ENCODE assay signal across 16 mouse cellular contexts in genomic region chr2:138412537-138412936, GRCm38 (mm10).
DNase-seq lines count a peak whose midpoint lies in the region; ATAC-seq lines count a peak whose summit lies in the region.
"Had no signal": no experiment of that assay in that cellular context is flagged by ENCODE, and none has a peak within 500 bp of the region (broad histone marks: within the 10 kb centered on the region; RNA-seq: fewer than 3 reads in every experiment).

No protein-coding gene starts in this region.

- no peak overlapping the region for H3K27ac ChIP-seq in heart, embryonic 12.5 days (ENCODE audit: poor library complexity, severe bottlenecking)
- peak overlapping the region; percentile 21; the same call in 1 of the 2 replicates for H3K27ac ChIP-seq in embryonic facial prominence, embryonic 10.5 days (replicated peaks)
- H3K27ac ChIP-seq: kidney, postnatal 0 days had no signal

- DNase-seq in heart, adult 11 months, result peak; percentile 27
- peak; percentile 10 for DNase-seq in R1 (ENCODE audit: low read depth, low spot score)
- DNase-seq in embryonic facial prominence, embryonic 10.5 days (ENCODE audit: low spot score), result peak; percentile 14
- DNase-seq in forelimb bud, embryonic 11.5 days (ENCODE audit: low read depth, low spot score), result peak; percentile 60
- DNase-seq in spleen, adult 12 weeks (ENCODE audit: low spot score), result no peak
- DNase-seq in cerebellum, postnatal 10 days, result no peak
- DNase-seq in left cerebral cortex, postnatal 4 days, result no peak
- DNase-seq: adrenal gland, postnatal 36 days; B cell, adult 2 months; cerebellum, adult 9-11 months; gastrocnemius, postnatal 25 days; kidney, adult 11 months; liver; thymus, postnatal 14 days had no signal

- no peak overlapping the region for H3K4me3 ChIP-seq in heart, embryonic 12.5 days
- H3K4me3 ChIP-seq in embryonic facial prominence, embryonic 10.5 days, result no peak overlapping the region

- H3K9me3 ChIP-seq in heart, embryonic 12.5 days (replicated peaks), result no peaks in the 10 kb centered on the region
- no peaks in the 10 kb centered on the region for H3K9me3 ChIP-seq in embryonic facial prominence, embryonic 10.5 days

- H3K4me1 ChIP-seq in heart, embryonic 12.5 days (replicated peaks), result no peaks in the 10 kb centered on the region
- H3K4me1 ChIP-seq in embryonic facial prominence, embryonic 10.5 days, result peaks cover 10% of the 10 kb centered on the region

- H3K27me3 ChIP-seq in heart, embryonic 12.5 days (replicated peaks), result no peaks in the 10 kb centered on the region
- no peaks in the 10 kb centered on the region for H3K27me3 ChIP-seq in embryonic facial prominence, embryonic 10.5 days (replicated peaks; ENCODE audit: low read depth, poor library complexity, severe bottlenecking)

- 45% methylated on average over 5 of the region's 5 CpGs for WGBS in heart, embryonic 12.5 days
- 43% methylated on average over 5 of the region's 5 CpGs for WGBS in embryonic facial prominence, embryonic 10.5 days

- no peak for ATAC-seq in heart, embryonic 12.5 days (ENCODE audit: insufficient number of reproducible peaks, low FRiP score)

- H3K36me3 ChIP-seq in heart, embryonic 12.5 days, result no peaks in the 10 kb centered on the region
- H3K36me3 ChIP-seq in embryonic facial prominence, embryonic 10.5 days (replicated peaks), result no peaks in the 10 kb centered on the region

- H3K4me2 ChIP-seq in heart, embryonic 12.5 days, result no peak overlapping the region

- intact Hi-C loops in left cerebral cortex, postnatal 4 days (cut with DNase I), result no loop called here

- no peak overlapping the region for H3K9ac ChIP-seq in heart, embryonic 12.5 days

Comparison
In these comparisons a context has a peak if more than half of its experiments do, and no peak if none do; other contexts are left out.
1. DNase-seq: peak in heart, adult 11 months (single experiment), R1 (single experiment), embryonic facial prominence, embryonic 10.5 days (single experiment) and forelimb bud, embryonic 11.5 days (single experiment); none in spleen, adult 12 weeks (single experiment), cerebellum, postnatal 10 days (0 of 2) and left cerebral cortex, postnatal 4 days (single experiment).